Mouse (Mus musculus): ENCODE data around the gene Hspa8. TPM values are rescaled to one million over a fixed set of nuclear protein-coding genes. Genes with fewer than 3 reads are reported as not detected.
A peak's percentile ranks its signal among the peaks of the same experiment; 100 is the strongest.
"Not testable (repeated sequence)": the region's sequence is repeated elsewhere in the genome, so short reads cannot be mapped to it uniquely, and the experiment has no call there.

Hspa8 gene
- polyA plus RNA-seq, 1 experiment from 2014 or later = 2,873 TPM

GRCm38 (mm10) chr9:40786820-40787219 is 14.0 kb upstream of the Hspa8 start:
- H3K4me2 ChIP-seq; H3K36me3 ChIP-seq; H3K4me3 ChIP-seq (replicated peaks); H3K9ac ChIP-seq; H3K9me3 ChIP-seq (replicated peaks); ATAC-seq (replicated peaks; ENCODE audit: low FRiP score); H3K27me3 ChIP-seq; H3K27ac ChIP-seq: not testable (repeated sequence)
- WGBS = 98% methylated on average over 6 of the region's 6 CpGs
- H3K4me1 ChIP-seq = peaks cover 27% of the 10 kb centered on the region

- H3K9me3 ChIP-seq (replicated peaks) = no peaks in the 10 kb centered on the region
- WGBS = 58% methylated on average over 6 of the region's 6 CpGs
- no peak for ATAC-seq (replicated peaks; ENCODE audit: low FRiP score)
These were observed 8.7 kb upstream of the Hspa8 start for GRCm38 (mm10) chr9:40791864-40792633.

GRCm38 (mm10) chr9:40793581-40793980 is 7.2 kb upstream of the Hspa8 start:
- Histone ChIP-seq H3K27me3 (no peaks in the 10 kb centered on the region), H3K27ac (no peak overlapping the region), H3K4me2 (no peak overlapping the region), H3K36me3 (no peaks in the 10 kb centered on the region), H3K9me3 (replicated peaks) (no peaks in the 10 kb centered on the region), H3K4me3 (replicated peaks) (no peak overlapping the region), H3K9ac (no peak overlapping the region), H3K4me1 (peaks cover 20% of the 10 kb centered on the region)
- no peak for ATAC-seq (replicated peaks; ENCODE audit: low FRiP score)
- 95% methylated on average over 5 of the region's 5 CpGs for WGBS

More at GRCm38 (mm10) chr9:40791864-40792633, 8.7 kb upstream of the Hspa8 start:
- Histone ChIP-seq H3K4me2 (no peak overlapping the region), H3K27me3 (no peaks in the 10 kb centered on the region), H3K27ac (no peak overlapping the region), H3K4me3 (replicated peaks) (no peak overlapping the region), H3K9ac (no peak overlapping the region), H3K36me3 (no peaks in the 10 kb centered on the region), H3K4me1 (peaks cover 13% of the 10 kb centered on the region)

GRCm38 (mm10) chr9:40794251-40794650 is 6.5 kb upstream of the Hspa8 start:
- no peak for ATAC-seq (replicated peaks; ENCODE audit: low FRiP score)
- no peaks in the 10 kb centered on the region for H3K27me3 ChIP-seq
- H3K9me3 ChIP-seq (replicated peaks) = no peaks in the 10 kb centered on the region
- peaks cover 27% of the 10 kb centered on the region for H3K4me1 ChIP-seq
- H3K4me2 ChIP-seq = no peak overlapping the region
- H3K9ac ChIP-seq = no peak overlapping the region
- H3K36me3 ChIP-seq = no peaks in the 10 kb centered on the region
- WGBS = 27% methylated on average over 5 of the region's 5 CpGs
- H3K27ac ChIP-seq = no peak overlapping the region
- no peak overlapping the region for H3K4me3 ChIP-seq (replicated peaks)

- no peaks in the 10 kb centered on the region for H3K36me3 ChIP-seq
- H3K4me3 ChIP-seq (replicated peaks) = no peak overlapping the region
- peaks cover 28% of the 10 kb centered on the region for H3K4me1 ChIP-seq
- no peak overlapping the region for H3K27ac ChIP-seq
- 59% methylated on average over 5 of the region's 5 CpGs for WGBS
- no peak for ATAC-seq (replicated peaks; ENCODE audit: low FRiP score)
- no peaks in the 10 kb centered on the region for H3K9me3 ChIP-seq (replicated peaks)
- H3K9ac ChIP-seq = no peak overlapping the region
- H3K4me2 ChIP-seq = no peak overlapping the region
- H3K27me3 ChIP-seq = no peaks in the 10 kb centered on the region
These were observed 5.9 kb upstream of the Hspa8 start for GRCm38 (mm10) chr9:40794926-40795325.

GRCm38 (mm10) chr9:40795562-40795961 is 5.2 kb upstream of the Hspa8 start:
- H3K4me1 ChIP-seq = peaks cover 28% of the 10 kb centered on the region
- H3K4me3 ChIP-seq (replicated peaks) = no peak overlapping the region
- no peak for ATAC-seq (replicated peaks; ENCODE audit: low FRiP score)
- no peaks in the 10 kb centered on the region for H3K9me3 ChIP-seq (replicated peaks)
- H3K9ac ChIP-seq = no peak overlapping the region
- H3K27ac ChIP-seq = no peak overlapping the region
- no peaks in the 10 kb centered on the region for H3K36me3 ChIP-seq
- WGBS = 82% methylated on average over 2 of the region's 2 CpGs
- no peaks in the 10 kb centered on the region for H3K27me3 ChIP-seq
- H3K4me2 ChIP-seq = no peak overlapping the region

GRCm38 (mm10) chr9:40796054-40796453 is 4.7 kb upstream of the Hspa8 start:
- H3K4me2 ChIP-seq = no peak overlapping the region
- no peak overlapping the region for H3K4me3 ChIP-seq (replicated peaks)
- no peaks in the 10 kb centered on the region for H3K9me3 ChIP-seq (replicated peaks)
- ATAC-seq (replicated peaks; ENCODE audit: low FRiP score) = no peak
- 57% methylated on average over 4 of the region's 4 CpGs for WGBS
- no peaks in the 10 kb centered on the region for H3K27me3 ChIP-seq
- no peaks in the 10 kb centered on the region for H3K36me3 ChIP-seq
- peaks cover 28% of the 10 kb centered on the region for H3K4me1 ChIP-seq
- H3K9ac ChIP-seq = no peak overlapping the region
- peak overlapping the region; percentile 27; the same call in 1 of the 2 replicates for H3K27ac ChIP-seq

- H3K36me3 ChIP-seq = peaks cover 10% of the 10 kb centered on the region
- no peaks in the 10 kb centered on the region for H3K9me3 ChIP-seq (replicated peaks)
- H3K27me3 ChIP-seq = no peaks in the 10 kb centered on the region
- ATAC-seq (replicated peaks; ENCODE audit: low FRiP score) = no peak
- no peak overlapping the region for H3K4me2 ChIP-seq
- H3K27ac ChIP-seq = peak overlapping the region; percentile 98
- H3K4me3 ChIP-seq (replicated peaks) = no peak overlapping the region
- no peak overlapping the region for H3K9ac ChIP-seq
- 74% methylated on average over 9 of the region's 9 CpGs for WGBS
- peaks cover 29% of the 10 kb centered on the region for H3K4me1 ChIP-seq
These were observed 2.4 kb upstream of the Hspa8 start for GRCm38 (mm10) chr9:40798247-40798960.

- ATAC-seq (replicated peaks; ENCODE audit: low FRiP score) = no peak
- Histone ChIP-seq H3K27me3 (no peaks in the 10 kb centered on the region), H3K4me2 (peak overlapping the region; percentile 73), H3K9ac (no peak overlapping the region), H3K4me1 (peaks cover 32% of the 10 kb centered on the region), H3K4me3 (replicated peaks) (no peak overlapping the region), H3K36me3 (peaks cover 18% of the 10 kb centered on the region), H3K27ac (peak overlapping the region; percentile 98), H3K9me3 (replicated peaks) (no peaks in the 10 kb centered on the region)
- 39% methylated on average over 3 of the region's 3 CpGs for WGBS
These were observed 1.7 kb upstream of the Hspa8 start for GRCm38 (mm10) chr9:40799112-40799511.

GRCm38 (mm10) chr9:40799837-40800501 is 815 bp upstream of the Hspa8 start:
- Histone ChIP-seq H3K27me3 (no peaks in the 10 kb centered on the region), H3K36me3 (peaks cover 25% of the 10 kb centered on the region), H3K9ac (peak overlapping the region; percentile 70), H3K4me3 (replicated peaks) (peak overlapping the region; percentile 84), H3K27ac (peak overlapping the region; percentile 98), H3K4me2 (peak overlapping the region; percentile 73), H3K4me1 (peaks cover 31% of the 10 kb centered on the region), H3K9me3 (replicated peaks) (no peaks in the 10 kb centered on the region)
- 1% methylated on average over 30 of the region's 30 CpGs for WGBS
- ATAC-seq (replicated peaks; ENCODE audit: low FRiP score) = peak; percentile 43

- Histone ChIP-seq H3K4me1 (peaks cover 46% of the 10 kb centered on the region), H3K36me3 (peaks cover 44% of the 10 kb centered on the region), H3K4me2 (peak overlapping the region; percentile 57), H3K27ac (peak overlapping the region; percentile 93), H3K9ac (peak overlapping the region; percentile 98), H3K4me3 (replicated peaks) (peak overlapping the region; percentile 84)
- not testable (repeated sequence) for H3K27me3 ChIP-seq; H3K9me3 ChIP-seq (replicated peaks)
- ATAC-seq (replicated peaks; ENCODE audit: low FRiP score) = peak; percentile 7; the same call in 1 of the 2 replicates
- WGBS = under 1% methylated on average over 28 of the region's 28 CpGs
These were observed 1.1 kb downstream of the Hspa8 start for GRCm38 (mm10) chr9:40801614-40802532.
